Mouse (Mus musculus) thymus, postnatal 14 days (tissue): ENCODE measurements around the gene Cep131.

Source experiments
- DNase-seq: peaks from one replicate; pipeline ENCODE4 v3.0.0; 2021

Cep131 gene

GRCm38 (mm10) chr11:120019542-120020440 lies 66.8 kb downstream of the Cep131 start:
- DNase-seq = no peak

DNA sequence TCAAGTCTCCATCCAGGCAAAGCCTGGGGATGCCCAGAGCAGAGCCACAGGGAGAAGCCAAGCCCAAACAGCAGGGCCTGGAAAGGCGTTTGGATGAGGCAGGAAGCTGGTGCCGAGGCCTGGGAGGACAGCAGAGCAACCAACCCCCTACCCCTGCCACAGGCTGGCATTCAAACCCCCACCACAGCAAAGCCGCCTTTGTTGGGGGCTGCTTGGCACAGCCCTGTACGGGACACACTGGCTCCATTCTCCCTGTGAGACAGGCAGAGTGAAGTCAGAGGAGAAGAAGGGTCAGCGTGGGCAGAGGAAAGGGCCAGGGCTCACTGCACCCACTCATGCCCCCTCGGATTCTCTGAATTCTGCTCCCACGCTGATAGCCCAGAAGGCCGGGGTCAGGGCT lies 69.6 kb downstream of the Cep131 start:
- DNase-seq = no peak

GRCm38 (mm10) chr11:120014758-120015157 lies 71.9 kb downstream of the Cep131 start:
- DNase-seq = no peak
